Mouse (Mus musculus): ENCODE data around the gene Gm10024.
"Not testable (repeated sequence)": the region's sequence is repeated elsewhere in the genome, so short reads cannot be mapped to it uniquely, and the experiment has no call there.

Gene Gm10024

DNA sequence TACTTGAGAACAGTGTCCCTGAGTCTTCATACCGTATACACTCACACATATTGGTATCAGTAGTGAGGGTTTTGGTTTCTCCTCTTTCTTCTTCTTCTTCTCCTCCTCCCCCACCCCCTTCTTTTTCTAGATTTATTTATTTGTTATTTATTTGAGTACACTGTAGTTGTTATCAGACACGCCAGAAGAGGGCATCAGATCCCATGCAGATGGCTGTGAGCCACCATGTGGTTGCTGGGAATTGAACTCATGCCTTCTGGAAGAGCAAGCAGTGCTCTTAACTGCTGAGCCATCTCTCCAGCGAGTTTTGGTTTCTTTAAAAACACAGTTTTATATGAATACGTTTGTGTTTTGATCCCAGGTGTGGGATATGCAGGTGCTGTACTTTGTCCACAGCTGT lies 17.0 kb downstream of the Gm10024 start:
- in situ Hi-C loops (cut with MboI; ENCODE audit: low sequenced_read_pairs) = no loop called here

DNA sequence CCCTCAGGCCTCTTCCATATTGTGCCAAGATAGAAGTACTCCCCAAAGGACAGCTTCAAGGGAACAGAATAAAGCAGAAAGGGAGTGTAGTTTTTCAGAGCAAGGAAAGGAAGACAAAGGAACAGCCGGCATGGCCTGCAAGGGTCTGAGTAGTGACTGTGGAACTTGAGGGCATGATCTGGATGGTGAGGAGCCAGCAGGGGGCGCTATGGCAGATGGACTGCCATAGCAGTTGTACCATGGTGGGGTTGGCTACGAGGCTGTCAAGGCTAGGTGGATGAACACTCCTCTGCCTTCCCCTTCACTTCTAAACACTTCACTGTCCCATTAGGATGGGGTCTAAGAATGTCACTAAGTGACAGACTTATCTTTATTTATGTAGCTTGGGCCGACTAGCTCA lies 18.0 kb downstream of the Gm10024 start:
- in situ Hi-C loops (cut with MboI; ENCODE audit: low sequenced_read_pairs) = no loop called here

DNA sequence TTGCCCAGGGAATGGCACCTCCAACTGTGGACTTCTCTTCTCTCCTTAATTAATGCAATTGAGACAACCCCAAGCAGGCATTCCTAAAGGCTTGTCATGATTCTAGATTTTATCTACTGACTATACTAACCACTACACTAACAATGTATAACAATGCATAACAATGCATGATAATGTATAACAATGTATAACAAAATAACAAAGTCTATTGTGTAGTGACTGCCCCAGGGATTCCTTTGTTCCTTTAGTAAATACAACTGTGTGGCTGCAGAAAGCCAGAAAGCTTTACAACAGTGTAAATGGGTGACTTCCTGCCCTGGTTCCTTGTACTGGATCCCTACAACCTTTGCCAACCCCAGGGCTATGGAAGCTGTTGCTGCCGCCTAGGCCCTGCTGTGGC lies 24.7 kb downstream of the Gm10024 start:
- in situ Hi-C loops (cut with MboI; ENCODE audit: low sequenced_read_pairs) = no loop called here

DNA sequence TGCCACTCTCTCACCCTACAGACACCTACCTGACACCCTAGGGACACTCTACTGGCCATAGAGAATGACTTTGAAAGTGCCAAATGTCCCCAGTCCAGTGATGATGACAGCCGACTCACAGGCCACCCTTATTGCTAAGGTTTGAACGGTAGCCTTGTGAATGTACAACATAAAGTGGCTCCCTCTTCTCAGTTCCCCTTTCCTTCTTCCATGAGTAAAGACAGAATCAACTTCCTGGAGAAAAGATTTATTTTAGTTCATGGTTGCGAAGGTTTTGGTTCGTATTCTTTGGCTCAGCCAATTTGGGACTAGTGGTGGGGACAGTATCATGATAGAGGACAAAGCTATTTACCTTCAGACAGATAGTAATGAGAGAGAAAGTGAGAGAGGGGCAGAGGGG lies 27.7 kb downstream of the Gm10024 start:
- in situ Hi-C loops (cut with MboI; ENCODE audit: low sequenced_read_pairs) = no loop called here

DNA sequence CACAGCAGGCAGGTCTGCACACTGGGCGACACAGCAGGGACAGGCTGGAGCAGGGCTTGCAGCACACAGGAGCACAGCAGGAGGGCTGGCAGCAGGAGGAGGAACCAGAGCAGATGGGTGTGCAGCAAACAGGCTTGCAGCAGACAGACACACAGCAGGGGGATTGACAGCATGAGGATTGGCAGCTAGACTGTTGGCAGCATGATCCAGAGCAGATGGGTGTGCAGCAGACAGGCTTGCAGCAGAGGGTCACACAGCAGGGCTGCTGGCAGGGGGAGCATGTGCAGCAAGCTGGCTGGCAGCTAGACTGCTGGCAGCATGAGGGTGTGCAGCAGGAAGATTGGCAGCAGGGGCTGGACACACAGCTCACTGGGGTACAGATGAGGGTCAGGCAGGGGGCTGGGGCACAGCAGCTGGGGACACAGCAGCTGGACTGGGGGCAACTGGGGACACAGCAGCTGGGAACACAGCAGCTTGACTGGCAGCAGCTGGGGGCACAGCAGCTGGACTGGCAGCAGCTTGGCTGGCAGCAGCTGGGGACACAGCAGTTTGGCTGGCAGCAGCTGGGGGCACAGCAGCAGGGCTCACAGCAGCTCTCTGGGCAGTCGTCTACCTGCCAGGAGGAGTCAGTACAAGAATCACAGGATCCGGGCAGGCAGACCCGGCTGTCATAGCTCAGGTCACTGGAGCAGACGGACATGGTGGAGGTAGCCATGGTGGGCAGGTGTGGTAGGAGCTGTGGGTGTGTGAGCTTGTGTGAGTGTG lies 30.8 kb downstream of the Gm10024 start, which contains the start of gene Gm18596:
Gene Gm18596, minus strand, starts transcription at position 715 of the 765 bp plus-strand sequence.
- in situ Hi-C loops (cut with MboI; ENCODE audit: low sequenced_read_pairs) = not testable (repeated sequence)

DNA sequence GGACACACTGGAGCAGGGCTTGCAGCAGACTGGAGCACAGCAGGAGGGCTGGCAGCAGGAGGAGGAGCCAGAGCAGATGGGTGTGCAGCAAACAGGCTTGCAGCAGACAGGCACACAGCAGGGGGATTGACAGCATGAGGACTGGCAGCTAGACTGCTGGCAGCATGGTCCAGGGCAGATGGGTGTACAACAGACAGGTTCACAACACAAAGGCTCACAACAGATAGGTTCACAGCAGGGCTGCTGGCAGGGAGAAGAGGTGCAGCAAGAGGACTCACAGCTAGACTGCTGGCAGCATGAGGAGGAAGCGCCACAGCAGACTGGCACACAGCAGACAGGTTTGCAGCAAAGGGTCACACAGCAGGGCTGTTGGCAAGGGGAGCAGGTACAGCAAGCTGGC lies 39.4 kb downstream of the Gm10024 start:
- in situ Hi-C loops (cut with MboI; ENCODE audit: low sequenced_read_pairs) = not testable (repeated sequence)

DNA sequence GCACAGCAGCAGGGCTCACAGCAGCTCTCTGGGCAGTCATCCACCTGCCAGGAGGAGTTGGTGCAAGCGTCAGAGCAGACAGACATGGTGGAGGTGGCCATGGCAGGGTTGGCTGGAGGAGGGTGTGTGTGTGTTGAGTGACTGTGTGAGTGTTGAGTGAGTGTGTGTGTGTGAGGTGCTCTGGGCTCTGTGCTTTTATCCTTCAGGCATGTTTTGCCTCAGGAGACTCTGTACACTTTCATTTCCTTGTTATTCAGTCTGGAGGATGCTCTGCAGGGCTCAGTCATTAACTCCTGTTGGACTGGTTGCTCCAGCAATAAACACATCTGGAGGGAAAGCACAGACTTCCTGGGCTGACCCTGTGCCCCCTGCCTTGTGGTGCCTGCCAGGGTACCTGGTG lies 40.0 kb downstream of the Gm10024 start, which contains the start of gene Gm9736:
Gene Gm9736, minus strand, starts transcription at position 101 of the 400 bp plus-strand sequence.
- in situ Hi-C loops (cut with MboI; ENCODE audit: low sequenced_read_pairs) = not testable (repeated sequence)

DNA sequence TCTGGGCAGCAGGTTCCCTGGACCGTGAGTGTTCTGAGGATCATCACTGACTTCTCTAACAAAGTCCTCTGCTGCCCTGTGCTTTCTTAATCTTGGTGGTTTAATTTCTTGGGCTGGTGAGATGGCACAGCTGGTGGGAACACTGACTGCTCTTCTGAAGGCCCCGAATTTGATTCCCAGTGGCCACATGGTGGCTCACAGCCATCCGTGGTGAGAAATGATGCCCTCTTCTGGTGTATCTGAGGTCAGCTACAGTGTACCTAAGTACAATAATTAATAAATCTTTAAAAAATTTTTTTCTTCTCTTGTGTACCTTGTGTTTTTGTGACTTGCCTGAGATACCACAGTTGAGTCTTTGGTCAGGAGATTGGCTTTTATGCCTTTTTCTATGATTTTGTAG lies 41.1 kb downstream of the Gm10024 start:
- in situ Hi-C loops (cut with MboI; ENCODE audit: low sequenced_read_pairs) = not testable (repeated sequence)

DNA sequence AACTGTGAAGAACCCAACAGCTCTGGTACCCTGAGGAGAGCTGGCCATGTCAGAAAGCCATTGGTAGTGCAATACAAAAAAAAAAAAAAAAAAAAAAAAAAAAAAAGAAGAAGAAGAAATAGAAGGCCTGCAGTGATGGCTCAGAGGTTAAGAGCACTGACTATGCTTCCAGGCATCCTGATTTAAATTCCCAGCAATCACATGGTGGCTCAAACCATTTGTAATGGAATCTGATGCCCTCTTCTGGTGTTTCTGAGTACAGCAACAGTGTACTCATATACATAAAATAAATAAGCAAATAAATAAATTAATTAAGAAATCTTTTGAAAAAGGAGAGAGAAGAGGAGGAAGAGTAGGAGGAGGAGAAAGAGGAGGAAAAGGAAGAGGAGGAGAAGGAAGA lies 42.2 kb downstream of the Gm10024 start:
- in situ Hi-C loops (cut with MboI; ENCODE audit: low sequenced_read_pairs) = no loop called here

DNA sequence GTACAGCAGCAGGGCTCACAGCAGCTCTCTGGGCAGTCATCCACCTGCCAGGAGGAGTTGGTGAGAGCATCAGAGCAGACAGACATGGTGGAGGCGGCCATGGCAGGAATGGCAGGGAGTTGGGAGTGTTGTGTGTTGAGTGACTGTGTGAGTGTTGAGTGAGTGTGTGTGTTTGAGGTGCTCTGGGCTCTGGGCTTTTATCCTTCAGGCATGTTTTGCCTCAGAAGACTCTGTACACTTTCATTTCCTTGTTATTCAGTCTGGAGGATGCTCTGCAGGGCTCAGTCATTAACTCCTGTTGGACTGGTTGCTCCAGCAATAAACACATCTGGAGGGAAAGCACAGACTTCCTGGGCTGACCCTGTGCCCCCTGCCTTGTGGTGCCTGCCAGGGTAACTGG lies 48.3 kb downstream of the Gm10024 start, which contains the start of gene Gm3233:
Gene Gm3233, minus strand, starts transcription at position 101 of the 400 bp plus-strand sequence.
- in situ Hi-C loops (cut with MboI; ENCODE audit: low sequenced_read_pairs) = not testable (repeated sequence)

All from CH12F3 (cell line).